Mouse (Mus musculus) kidney, postnatal 10 days (tissue): ENCODE results near the gene Zfp839.
A peak's percentile ranks its signal among the peaks of the same experiment; 100 is the strongest.

Experiments used
- DNase-seq: peaks from one replicate; pipeline ENCODE4 v3.0.0; 2021; ENCODE audit warnings: mixed read lengths

The Zfp839 gene

DNA sequence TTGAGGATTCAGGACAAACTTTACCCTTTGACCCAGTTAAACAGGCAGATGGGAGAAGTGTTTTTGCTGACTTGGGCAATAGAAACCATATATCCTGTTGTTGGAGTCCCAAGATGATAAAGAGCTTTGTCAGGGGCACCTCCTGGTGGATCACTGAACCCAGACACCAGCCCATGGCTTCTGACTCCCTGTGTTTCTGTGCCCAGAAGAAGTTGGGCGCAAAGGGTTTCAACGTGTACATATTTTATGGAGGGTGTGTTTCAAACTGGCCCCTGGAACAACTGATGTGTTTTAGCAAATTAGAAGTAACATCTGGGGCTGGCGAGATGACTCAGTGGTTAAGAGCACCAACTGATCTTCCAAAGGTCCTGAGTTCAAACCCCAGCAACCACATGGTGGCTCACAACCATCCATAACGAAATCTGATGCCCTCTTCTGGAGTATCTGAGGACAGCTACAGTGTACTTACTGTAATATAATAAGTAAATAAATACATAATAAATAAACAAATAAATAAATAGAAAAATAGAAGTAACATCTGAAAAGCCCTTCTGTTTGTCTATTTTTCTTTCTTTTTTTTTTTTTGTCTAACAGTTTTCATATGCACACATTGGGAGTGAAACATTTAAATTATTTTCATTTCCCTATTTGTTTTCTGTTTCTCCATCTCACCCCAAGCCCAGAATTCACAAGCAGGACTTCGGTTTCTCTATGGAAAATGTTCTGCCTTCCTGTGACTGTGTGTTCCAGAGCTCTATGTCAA is 8.1 kb upstream of the Zfp839 start:
- no peak for DNase-seq

GRCm38 (mm10) chr12:110843194-110844048 is 6.6 kb upstream of the Zfp839 start:
- DNase-seq = peak; percentile 91

GRCm38 (mm10) chr12:110844227-110845130 is 5.6 kb upstream of the Zfp839 start:
- DNase-seq = peak; percentile 52

DNA sequence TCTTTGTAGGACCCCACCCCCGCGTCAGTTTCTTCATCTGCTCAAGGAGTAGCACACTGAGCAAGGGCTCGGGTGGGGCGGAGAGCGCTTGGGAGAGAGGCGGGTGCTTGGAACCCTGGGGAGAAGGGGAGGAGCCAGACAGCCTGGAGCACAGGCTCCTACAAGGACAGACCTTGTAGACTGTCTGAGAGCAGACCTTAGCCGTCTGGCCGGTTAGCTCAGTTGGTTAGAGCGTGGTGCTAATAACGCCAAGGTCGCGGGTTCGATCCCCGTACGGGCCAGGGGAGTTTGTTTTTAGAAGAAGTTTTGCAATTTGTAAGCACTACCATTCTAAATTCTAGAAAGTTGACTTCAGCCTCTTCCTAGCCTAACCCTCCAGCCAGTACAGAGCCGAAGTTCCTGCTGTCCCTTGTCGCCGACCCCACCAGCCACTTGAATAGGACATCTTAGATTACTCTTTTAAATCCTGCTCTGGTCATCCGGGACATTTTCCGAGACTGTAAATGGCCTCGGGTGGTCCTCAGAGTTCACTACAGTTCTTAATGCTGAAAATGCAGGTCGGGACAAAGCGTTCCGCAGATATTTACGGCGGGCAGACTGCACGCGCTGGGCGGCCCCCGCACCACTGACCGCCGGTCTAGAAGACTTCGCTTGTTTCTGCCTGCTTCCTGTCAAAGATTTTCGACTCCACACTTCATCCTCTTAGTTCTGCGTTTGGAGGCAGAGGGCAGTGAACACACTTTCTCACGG is 4.7 kb upstream of the Zfp839 start:
- peak; percentile 94 for DNase-seq

GRCm38 (mm10) chr12:110846191-110846765 is 3.8 kb upstream of the Zfp839 start:
- DNase-seq = no peak

- no peak for DNase-seq
Measured at GRCm38 (mm10) chr12:110850929-110851256, 840 bp downstream of the Zfp839 start.

GRCm38 (mm10) chr12:110851414-110851813 is 1.4 kb downstream of the Zfp839 start:
- DNase-seq = no peak

DNA sequence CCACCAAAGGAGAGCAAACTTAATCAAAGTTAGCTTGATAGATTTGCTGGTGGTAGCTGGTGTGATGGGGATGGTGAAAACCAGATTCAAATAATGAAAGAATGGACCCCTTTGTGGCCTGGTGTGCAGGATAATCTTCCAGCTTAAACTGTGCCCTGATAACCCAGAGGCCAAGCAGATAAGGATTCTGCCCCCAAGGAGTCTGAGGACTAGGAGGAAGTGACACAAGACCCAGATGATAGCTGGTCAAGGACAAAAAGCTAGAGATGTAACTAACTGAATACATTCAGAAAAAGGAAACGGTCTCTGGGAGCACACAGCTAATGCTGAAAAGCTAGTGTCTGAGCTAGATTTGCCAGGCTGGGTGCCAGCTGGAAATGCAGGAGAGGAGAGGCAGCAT is 1.9 kb downstream of the Zfp839 start:
- no peak for DNase-seq

DNA sequence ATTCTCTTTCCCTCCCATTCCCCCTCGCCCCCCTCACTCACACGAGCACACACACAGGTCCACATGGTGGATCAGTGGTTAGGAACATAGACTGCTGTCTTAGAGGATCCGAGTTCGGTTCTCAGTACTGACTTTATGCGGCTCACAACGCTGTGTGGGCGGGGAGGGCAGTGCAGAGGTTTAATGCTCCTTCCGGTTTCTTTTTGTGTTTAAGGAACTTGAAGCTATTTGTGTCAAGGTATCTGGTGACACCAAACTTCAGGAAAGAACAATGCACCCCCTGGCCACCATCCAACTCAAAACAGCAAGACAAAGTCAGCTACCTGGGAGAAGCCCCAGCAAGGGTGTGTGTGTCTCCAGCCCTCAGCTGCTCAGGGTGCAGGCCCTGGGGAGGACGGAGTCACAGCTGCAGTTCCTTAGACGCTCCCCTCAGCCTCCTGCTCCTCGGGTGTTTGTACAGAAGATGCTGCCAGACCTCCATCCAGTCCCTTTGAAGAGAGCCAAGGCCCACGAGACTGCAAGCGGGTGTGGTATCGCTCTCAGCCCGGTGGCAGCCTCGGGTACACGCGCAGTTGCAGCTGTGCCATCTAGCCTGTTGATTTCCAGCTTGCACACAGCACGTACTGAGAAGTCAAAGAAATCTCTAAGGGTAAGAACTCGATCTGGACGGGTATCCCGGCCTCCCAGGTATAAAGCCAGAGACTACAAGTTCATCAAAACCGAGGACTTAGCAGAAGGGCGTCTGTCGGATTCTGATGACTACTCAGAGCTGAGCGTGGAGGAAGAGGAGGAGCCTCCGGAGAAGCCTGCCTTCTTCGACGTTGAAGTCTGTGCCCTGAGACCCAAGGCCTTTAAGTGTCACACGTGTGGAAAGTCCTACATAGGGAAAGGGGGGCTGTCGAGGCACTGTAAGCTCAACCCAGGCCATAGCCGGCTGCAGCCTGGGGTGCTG is 5.0 kb downstream of the Zfp839 start:
- no peak for DNase-seq

DNA sequence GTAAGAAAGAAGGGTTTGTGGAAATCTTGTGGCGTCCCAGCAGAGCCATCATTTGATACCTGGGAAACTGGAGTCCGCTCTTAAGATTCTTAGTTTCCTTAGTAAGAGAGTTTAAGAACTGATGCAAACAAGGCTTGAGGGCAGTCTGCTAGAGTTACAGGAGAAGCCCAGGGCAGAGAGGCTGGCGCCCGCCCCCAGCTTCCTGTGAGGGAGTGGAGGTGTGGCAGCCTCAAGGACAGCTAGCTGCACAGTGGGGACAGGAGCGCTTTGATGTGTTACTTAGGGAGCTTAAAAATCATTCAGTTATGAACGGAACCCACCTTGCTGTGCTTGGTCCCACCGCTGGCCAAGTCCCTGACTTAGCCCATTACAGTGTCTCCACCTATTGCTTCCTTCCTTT is 7.1 kb downstream of the Zfp839 start:
- DNase-seq = no peak

DNA sequence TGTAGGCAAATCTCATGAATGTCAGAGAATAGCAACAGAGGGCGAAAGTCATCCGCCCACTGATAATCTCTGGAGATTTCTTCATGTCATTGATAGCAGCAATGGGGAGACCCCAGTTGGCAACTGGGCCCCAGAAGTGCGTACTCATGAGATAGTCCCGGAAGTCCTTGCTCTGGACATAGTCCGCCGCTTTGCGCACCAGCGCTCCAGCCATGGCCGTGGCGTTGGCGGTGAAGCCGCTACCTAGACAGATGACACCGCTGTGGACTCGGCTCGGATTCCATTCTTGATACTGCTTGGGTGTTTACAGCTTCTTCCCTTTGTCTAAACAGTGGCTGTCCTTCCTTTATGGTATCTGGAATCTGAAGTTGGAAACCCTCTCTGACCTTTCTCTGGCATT is 8.6 kb downstream of the Zfp839 start:
- DNase-seq = peak; percentile 35

DNA sequence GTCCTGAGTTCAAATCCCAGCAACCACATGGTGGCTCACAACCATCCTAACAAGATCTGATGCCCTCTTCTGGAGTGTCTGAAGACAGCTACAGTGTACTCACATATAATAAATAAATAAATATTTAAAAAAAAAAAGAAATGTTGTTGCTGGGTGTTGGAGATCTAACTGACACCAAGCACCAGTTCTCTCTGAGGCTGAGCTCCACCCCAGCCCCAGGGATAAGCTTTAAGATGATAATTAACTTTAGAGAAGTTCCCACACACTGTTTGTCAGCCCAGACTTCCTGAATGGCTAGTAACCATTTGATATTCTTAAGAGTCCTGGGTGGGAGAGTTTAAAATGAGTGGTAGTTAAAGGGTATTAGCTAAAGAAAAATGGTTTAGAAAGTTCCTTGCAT is 10.2 kb downstream of the Zfp839 start:
- DNase-seq = no peak

- no peak for DNase-seq
Measured at GRCm38 (mm10) chr12:110861256-110861655, 11.2 kb downstream of the Zfp839 start.

- DNase-seq = no peak
Measured at GRCm38 (mm10) chr12:110864008-110864407, 14.0 kb downstream of the Zfp839 start.

DNA sequence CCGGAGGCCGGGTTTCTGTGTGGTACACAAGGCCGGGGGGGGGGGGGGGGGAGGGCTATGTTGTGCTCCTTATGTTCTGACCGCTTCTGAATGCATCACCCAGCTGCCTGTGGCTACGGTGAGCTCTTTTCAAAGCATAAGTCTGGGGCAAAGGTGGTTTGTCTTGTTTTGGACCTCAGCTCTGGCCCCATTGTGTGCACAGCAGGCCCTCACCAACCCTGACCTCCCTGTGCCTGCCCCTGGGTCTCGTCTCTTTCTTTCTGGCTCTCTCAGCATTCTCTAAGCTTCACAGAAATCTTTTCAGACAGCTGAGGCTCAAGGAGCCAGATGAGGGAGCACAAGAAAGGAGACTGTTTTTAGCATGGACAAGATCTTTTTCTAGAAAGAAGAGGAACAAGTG is 15.5 kb downstream of the Zfp839 start:
- no peak for DNase-seq

DNA sequence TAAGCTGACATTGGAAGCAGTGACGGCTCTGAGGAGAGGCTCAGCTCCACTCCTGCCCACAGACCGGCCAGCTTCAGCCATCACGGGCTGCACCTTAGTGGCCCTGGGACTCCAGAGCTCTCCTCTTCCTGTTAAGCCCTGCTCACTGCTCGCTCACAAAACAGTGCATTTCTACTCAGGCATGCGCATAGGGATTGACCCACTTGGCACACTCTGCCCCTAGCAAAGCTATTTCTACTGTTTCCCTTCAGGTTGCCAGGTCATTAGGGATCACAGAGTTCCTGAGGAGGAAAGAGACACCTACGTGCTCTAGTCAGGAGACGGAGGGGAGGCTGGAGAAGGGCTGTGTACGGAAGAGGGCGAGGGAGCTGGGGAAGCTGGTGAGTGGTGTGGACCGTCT is 15.9 kb downstream of the Zfp839 start:
- no peak for DNase-seq

DNA sequence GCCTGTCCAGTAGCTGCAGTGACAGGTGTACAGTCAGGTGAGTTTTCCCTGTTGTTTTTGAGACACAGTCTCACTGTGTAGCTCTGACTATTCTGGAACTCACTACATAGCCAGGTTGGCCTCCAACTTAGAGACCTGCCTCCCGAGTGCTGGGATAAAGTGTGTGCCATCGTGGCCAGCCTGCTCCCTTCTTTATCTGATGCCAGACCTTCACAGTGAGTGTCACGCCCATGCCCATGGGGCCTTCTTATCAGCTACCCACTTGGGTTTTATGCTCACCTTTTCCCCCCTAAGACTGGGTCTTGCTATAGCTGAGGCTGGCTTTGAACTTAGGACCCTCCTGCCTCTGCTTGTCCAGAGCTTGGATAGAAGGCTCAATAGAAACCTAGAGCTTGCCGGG is 20.1 kb downstream of the Zfp839 start:
- no peak for DNase-seq

DNA sequence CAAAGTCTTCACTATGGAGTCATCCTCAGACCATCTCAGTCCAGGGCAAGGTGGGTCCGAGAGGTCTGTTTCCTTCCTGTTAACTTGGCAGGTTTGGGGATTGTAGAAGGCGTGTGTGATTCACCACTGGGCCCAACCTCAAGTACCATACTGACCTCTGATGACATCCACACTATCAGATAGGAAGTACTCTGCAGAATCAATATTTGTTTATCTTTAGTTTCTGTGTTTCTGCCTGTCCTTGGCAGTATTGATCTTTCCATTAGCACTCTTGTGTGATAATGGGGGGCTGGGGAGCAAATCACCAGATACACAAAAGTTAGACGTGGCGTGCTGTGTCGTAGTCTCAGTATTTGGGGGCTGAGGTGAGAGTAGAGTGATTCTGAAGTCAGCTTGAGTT is 21.2 kb downstream of the Zfp839 start:
- DNase-seq = no peak

GRCm38 (mm10) chr12:110875351-110875750 is 25.3 kb downstream of the Zfp839 start:
- DNase-seq = no peak

- peak; percentile 22 for DNase-seq
Measured at GRCm38 (mm10) chr12:110882291-110882690, 32.2 kb downstream of the Zfp839 start.

DNA sequence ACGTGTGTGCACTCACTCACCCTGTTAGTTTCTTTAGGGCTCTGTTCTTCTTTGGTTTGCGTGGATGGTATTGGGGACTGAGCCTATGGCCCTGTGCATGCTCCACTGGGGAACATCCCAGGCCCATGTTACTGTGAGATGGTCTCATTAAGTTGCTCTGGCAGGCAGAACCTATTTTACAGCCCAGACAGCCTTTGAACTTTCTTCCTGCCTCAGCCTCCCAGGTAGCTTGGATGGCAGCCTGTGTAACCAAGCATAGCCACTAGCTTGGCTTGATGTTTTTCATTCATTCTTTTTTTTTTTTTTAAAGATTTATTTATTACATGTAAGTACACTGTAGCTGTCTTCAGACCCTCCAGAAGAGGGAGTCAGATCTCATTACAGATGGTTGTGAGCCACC is 35.2 kb downstream of the Zfp839 start:
- no peak for DNase-seq
